Mouse (Mus musculus): ENCODE measurements around the gene Sirt4. TPM values are rescaled to one million over a fixed set of nuclear protein-coding genes. Genes with fewer than 3 reads are reported as not detected.
"Not testable (repeated sequence)": the region's sequence is repeated elsewhere in the genome, so short reads cannot be mapped to it uniquely, and the experiment has no call there.

Gene Sirt4
- polyA plus RNA-seq, 1 experiment from 2014 or later: 15.7 TPM

GRCm38 (mm10) chr5:115522981-115523499 is 38.5 kb upstream of the Sirt4 start:
- DNase-seq (ENCODE audit: low spot score): no peak
- no peak overlapping the region for H3K4me3 ChIP-seq (ENCODE audit: low read depth, low read length)
- peak overlapping the region; percentile 83 for H3K27ac ChIP-seq (ENCODE audit: low read length)
- ATAC-seq: no peak
- H3K9ac ChIP-seq (replicated peaks; ENCODE audit: low read depth): no peak overlapping the region
- no peak for TF ChIP-seq CTCF (IDR thresholded peaks at IDR 0.05)
- no peak for TF ChIP-seq EP300 (IDR thresholded peaks at IDR 0.05)
- WGBS: 71% methylated on average over 15 of the region's 15 CpGs
- no peaks in the 10 kb centered on the region for H3K27me3 ChIP-seq (replicated peaks; ENCODE audit: insufficient read depth, low read length)
- H3K4me1 ChIP-seq (ENCODE audit: insufficient read depth, low read depth, low read length): peaks cover 38% of the 10 kb centered on the region
- H3K9me3 ChIP-seq (ENCODE audit: low read length): no peaks in the 10 kb centered on the region
- no peaks in the 10 kb centered on the region; the same call in 1 of the 2 replicates for H3K36me3 ChIP-seq (ENCODE audit: insufficient read depth, low read length)
- H3K4me2 ChIP-seq (replicated peaks; ENCODE audit: low read depth, low read length): no peak overlapping the region

- no peaks in the 10 kb centered on the region for H3K9me3 ChIP-seq (ENCODE audit: low read length)
- H3K4me2 ChIP-seq (replicated peaks; ENCODE audit: low read depth, low read length): no peak overlapping the region
- TF ChIP-seq EP300 (IDR thresholded peaks at IDR 0.05) (no peak), CTCF (IDR thresholded peaks at IDR 0.05) (no peak)
- H3K36me3 ChIP-seq (ENCODE audit: insufficient read depth, low read length): no peaks in the 10 kb centered on the region; the same call in 1 of the 2 replicates
- H3K4me3 ChIP-seq (ENCODE audit: low read depth, low read length): no peak overlapping the region
- peaks cover 38% of the 10 kb centered on the region for H3K4me1 ChIP-seq (ENCODE audit: insufficient read depth, low read depth, low read length)
- no peak overlapping the region for H3K9ac ChIP-seq (replicated peaks; ENCODE audit: low read depth)
- DNase-seq (ENCODE audit: low spot score) (no peak), ATAC-seq (no peak)
- 78% methylated on average over 4 of the region's 4 CpGs for WGBS
- H3K27me3 ChIP-seq (replicated peaks; ENCODE audit: insufficient read depth, low read length): no peaks in the 10 kb centered on the region
- H3K27ac ChIP-seq (ENCODE audit: low read length): peak overlapping the region; percentile 83
Measured at GRCm38 (mm10) chr5:115522531-115522930, 38.0 kb upstream of the Sirt4 start.

DNA sequence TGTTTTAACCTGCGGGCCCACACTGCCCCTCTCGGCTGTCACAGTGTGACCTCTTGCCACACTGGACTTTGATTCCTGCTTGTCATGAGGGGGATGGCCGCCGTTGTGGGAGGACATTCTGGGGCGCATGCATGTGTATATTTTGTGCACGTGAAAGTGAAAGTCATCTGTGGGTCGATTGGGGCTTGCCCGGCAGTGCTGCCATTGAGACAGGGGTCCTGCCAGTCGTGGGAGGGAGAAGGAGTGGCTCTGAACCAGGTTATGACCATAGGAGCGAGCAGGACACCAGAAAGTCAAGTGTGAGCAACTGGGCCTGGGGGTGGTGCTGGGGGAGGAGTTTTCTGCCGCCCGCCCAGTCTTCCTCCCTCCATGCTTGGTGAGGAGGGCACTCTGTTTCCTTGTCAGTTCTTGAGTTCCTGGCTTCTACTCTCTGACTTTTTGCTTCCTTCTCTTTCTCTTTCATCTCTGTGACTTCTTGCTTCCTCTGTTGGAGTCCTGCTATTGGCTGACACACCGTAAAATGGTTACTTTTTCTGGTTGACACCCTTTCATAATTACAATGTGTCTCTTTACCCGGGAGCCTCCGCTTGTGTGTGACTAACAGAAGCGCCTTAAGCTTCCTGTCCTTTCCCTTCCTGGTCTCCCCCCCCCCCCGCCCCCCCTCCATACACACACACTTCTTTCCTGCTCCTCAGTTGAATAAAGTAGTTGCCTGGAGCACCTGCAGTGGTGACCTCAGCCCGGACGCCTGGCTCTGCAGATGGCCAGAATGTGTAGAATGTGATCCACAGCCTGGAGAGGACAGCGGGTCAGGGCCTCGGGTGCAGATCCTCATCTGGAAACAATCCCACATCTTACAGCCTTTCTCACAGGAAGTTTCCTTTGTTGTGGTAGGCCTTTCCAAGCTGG is 37.3 kb upstream of the Sirt4 start:
- peak; percentile 60 for ATAC-seq
- Histone ChIP-seq H3K9me3 (ENCODE audit: low read length) (no peaks in the 10 kb centered on the region), H3K4me3 (ENCODE audit: low read depth, low read length) (no peak overlapping the region), H3K4me1 (ENCODE audit: insufficient read depth, low read depth, low read length) (peaks cover 38% of the 10 kb centered on the region), H3K36me3 (ENCODE audit: insufficient read depth, low read length) (no peaks in the 10 kb centered on the region; the same call in 1 of the 2 replicates), H3K27me3 (replicated peaks; ENCODE audit: insufficient read depth, low read length) (no peaks in the 10 kb centered on the region), H3K4me2 (replicated peaks; ENCODE audit: low read depth, low read length) (peak overlapping the region; percentile 29), H3K9ac (replicated peaks; ENCODE audit: low read depth) (0 out of 2 replicates have a peak overlapping the region, but pooled peaks have one; percentile 6), H3K27ac (ENCODE audit: low read length) (peak overlapping the region; percentile 83)
- DNase-seq (ENCODE audit: low spot score): peak; percentile 79
- 22% methylated on average over 20 of the region's 21 CpGs for WGBS
- TF ChIP-seq CTCF (IDR thresholded peaks at IDR 0.05): no peak
- 0 out of 2 replicates have a peak, but pooled peaks have one; percentile 9 for TF ChIP-seq EP300 (IDR thresholded peaks at IDR 0.05)

DNA sequence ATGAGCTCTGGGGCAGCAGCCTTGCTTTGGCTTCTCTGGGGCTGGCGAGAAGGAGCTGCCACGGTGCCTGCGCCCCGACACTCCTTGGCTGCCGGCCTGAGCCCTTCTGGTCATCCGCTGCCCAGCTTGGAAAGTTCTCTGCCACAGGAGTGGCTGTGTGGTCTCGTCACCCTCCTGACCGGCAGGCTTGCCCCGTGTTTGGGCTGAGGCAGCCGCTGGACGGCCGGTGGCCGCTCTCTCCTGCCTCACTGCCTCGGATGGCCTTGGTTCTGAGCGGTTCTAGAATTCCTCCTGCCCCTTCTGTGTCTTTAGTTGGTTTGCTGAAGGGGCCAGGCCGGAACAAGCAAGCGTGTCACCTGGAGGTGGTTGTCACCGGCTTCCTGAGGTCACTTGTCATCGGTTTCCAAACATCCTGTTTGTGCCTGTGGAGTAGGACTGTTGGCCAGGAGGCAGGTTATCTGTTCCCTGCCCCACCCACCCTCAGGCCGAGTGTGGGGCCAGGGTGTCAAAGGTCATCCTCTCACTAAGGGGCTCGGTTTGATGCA is 35.9 kb upstream of the Sirt4 start:
- no peaks in the 10 kb centered on the region; the same call in 1 of the 2 replicates for H3K36me3 ChIP-seq (ENCODE audit: insufficient read depth, low read length)
- ATAC-seq: 0 out of 2 replicates have a peak, but pooled peaks have one; percentile 4
- TF ChIP-seq EP300 (IDR thresholded peaks at IDR 0.05): peak; percentile 53; the same call in 1 of the 2 replicates
- TF ChIP-seq CTCF (IDR thresholded peaks at IDR 0.05): peak; percentile 1; the same call in 1 of the 2 replicates
- 29% methylated on average over 21 of the region's 21 CpGs for WGBS
- DNase-seq (ENCODE audit: low spot score): peak; percentile 61
- H3K4me2 ChIP-seq (replicated peaks; ENCODE audit: low read depth, low read length): peak overlapping the region; percentile 28; the same call in 1 of the 2 replicates
- H3K4me3 ChIP-seq (ENCODE audit: low read depth, low read length): no peak overlapping the region
- 0 out of 2 replicates have a peak overlapping the region, but pooled peaks have one; percentile 23 for H3K9ac ChIP-seq (replicated peaks; ENCODE audit: low read depth)
- peak overlapping the region; percentile 83 for H3K27ac ChIP-seq (ENCODE audit: low read length)
- peaks cover 38% of the 10 kb centered on the region for H3K4me1 ChIP-seq (ENCODE audit: insufficient read depth, low read depth, low read length)
- no peaks in the 10 kb centered on the region for H3K9me3 ChIP-seq (ENCODE audit: low read length)
- no peaks in the 10 kb centered on the region for H3K27me3 ChIP-seq (replicated peaks; ENCODE audit: insufficient read depth, low read length)

DNA sequence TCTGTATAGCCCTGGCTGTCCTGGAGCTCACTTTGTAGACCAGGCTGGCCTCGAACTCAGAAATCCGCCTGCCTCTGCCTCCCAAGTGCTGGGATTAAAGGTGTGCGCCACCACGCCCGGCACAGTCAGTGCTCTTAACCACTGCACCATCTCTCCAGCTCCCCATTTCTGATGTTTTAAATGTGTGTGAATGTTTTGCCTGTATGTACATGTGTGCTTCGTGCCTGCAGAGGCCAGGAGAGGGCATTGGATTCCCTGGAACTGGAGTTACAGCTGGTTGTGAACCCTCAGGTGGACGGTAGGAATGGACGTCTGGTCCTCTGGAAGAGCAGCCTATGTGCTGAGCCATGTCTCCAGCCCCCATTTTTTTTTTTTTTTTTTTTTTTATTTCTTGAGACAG is 33.7 kb upstream of the Sirt4 start:
- not testable (repeated sequence) for H3K9ac ChIP-seq (replicated peaks; ENCODE audit: low read depth); DNase-seq (ENCODE audit: low spot score); H3K36me3 ChIP-seq (ENCODE audit: insufficient read depth, low read length); H3K4me3 ChIP-seq (ENCODE audit: low read depth, low read length); H3K9me3 ChIP-seq (ENCODE audit: low read length); H3K27me3 ChIP-seq (replicated peaks; ENCODE audit: insufficient read depth, low read length); H3K4me2 ChIP-seq (replicated peaks; ENCODE audit: low read depth, low read length); H3K27ac ChIP-seq (ENCODE audit: low read length); ATAC-seq
- 94% methylated on average over 6 of the region's 8 CpGs for WGBS
- peaks cover 33% of the 10 kb centered on the region for H3K4me1 ChIP-seq (ENCODE audit: insufficient read depth, low read depth, low read length)

DNA sequence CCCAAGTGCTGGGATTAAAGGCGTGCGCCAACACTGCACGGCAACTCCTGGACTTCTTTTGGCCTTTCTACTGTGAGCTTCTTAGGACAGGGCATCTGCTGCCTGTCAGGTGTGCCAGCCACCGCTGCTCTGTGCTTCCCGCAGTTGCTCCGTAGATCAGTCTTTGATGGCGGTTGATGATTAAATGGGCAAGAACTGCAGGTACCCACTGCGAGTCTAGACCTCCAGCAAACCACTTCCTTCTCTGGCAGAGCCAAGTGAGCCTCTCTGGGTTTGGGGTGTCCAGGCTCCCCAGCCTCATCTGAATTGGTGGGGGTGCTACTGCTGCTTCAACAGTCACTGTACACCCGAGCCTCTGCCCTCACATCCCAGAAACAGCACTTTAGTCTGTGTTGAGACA is 33.0 kb upstream of the Sirt4 start:
- Histone ChIP-seq H3K4me3 (ENCODE audit: low read depth, low read length) (no peak overlapping the region), H3K9me3 (ENCODE audit: low read length) (no peaks in the 10 kb centered on the region), H3K27me3 (replicated peaks; ENCODE audit: insufficient read depth, low read length) (no peaks in the 10 kb centered on the region), H3K4me1 (ENCODE audit: insufficient read depth, low read depth, low read length) (peaks cover 27% of the 10 kb centered on the region), H3K4me2 (replicated peaks; ENCODE audit: low read depth, low read length) (no peak overlapping the region), H3K36me3 (ENCODE audit: insufficient read depth, low read length) (no peaks in the 10 kb centered on the region), H3K9ac (replicated peaks; ENCODE audit: low read depth) (no peak overlapping the region), H3K27ac (ENCODE audit: low read length) (peak overlapping the region; percentile 87)
- DNase-seq (ENCODE audit: low spot score) (no peak), ATAC-seq (no peak)
- TF ChIP-seq EP300 (IDR thresholded peaks at IDR 0.05): no peak
- no peak for TF ChIP-seq CTCF (IDR thresholded peaks at IDR 0.05)
- WGBS: 86% methylated on average over 9 of the region's 9 CpGs
